Mouse (Mus musculus): Measurements from ENCODE around the gene Antxr1. TPM values are rescaled to one million over a fixed set of nuclear protein-coding genes. Genes with fewer than 3 reads are reported as not detected.
A peak's percentile ranks its signal among the peaks of the same experiment; 100 is the strongest.

The Antxr1 gene
- total and polyA plus RNA-seq, 3 experiments = 4.8 to 8.5 (median 6.5) TPM

DNA sequence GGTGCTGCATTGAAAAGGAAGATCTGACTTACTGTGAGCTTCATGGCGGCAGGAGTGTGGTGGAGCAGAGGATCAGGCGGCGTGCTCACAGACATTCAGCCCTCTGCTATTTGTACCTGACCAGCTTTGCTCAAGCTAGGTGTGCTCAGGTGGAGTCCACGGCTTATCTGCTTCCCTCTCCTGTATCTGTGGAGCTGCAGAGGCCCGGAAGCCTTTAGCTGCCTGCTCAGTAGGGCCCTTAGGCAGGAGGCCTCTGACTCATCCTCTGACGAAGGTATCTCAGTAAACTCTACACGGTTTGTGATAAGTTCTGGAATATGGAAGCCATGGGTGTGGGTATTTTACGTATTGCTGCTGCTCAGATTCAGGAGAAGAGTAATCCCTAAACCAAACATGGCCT, 15.2 kb upstream of the Antxr1 start, which contains the start of gene Gkn1:
Gene Gkn1 (minus strand): TSS at position 114 of the 400 bp plus-strand sequence.
- Histone ChIP-seq H3K27ac (no peak within 1 kb of the TSS), H3K36me3 (ENCODE audit: control insufficient read depth, insufficient read depth, low read length) (no peaks in the 10 kb centered on the region), H3K9ac (ENCODE audit: low read depth, low read length) (no peak within 1 kb of the TSS), H3K79me2 (replicated peaks; ENCODE audit: control insufficient read depth, insufficient read depth, low read length) (no peaks in the 10 kb centered on the region), H3K4me1 (ENCODE audit: control insufficient read depth, insufficient read depth, low read length) (no peaks in the 10 kb centered on the region), H3K27me3 (ENCODE audit: control insufficient read depth, insufficient read depth, low read length) (no peaks in the 10 kb centered on the region), H3K4me3 (no peak within 1 kb of the TSS)
- 90% methylated on average over 8 of the region's 8 CpGs for WGBS
- intact Hi-C loops (cut with DNase I) = no loop called here
- TF ChIP-seq POLR2A (IDR thresholded peaks at IDR 0.05; ENCODE audit: insufficient read depth, low read depth, low read length) (no peak), CTCF (IDR thresholded peaks at IDR 0.05) (no peak), EP300 (IDR thresholded peaks at IDR 0.05; ENCODE audit: insufficient read depth, low read depth, low read length) (no peak)
- no peak for DNase-seq

DNA sequence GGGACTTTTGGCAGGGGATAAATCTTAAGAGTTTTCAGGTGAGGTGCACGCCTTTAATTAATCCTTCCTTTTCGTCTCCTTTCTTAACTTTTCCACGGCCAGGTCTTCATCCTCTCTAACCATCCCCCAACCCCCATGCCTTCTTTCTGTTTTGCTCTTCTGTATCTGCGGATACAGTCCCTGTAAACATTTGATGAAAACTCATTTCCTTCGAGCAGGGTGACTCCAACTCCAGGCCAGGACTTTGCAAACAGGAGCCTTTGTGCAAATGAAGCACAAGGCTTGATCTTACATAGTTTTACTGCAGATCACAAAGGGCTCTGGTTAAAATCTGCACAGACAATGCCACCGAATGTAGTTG, 294 bp upstream of the Antxr1 start:
- no peaks in the 10 kb centered on the region for H3K79me2 ChIP-seq (replicated peaks; ENCODE audit: control insufficient read depth, insufficient read depth, low read length)
- no peak overlapping the region for H3K4me3 ChIP-seq
- no peaks in the 10 kb centered on the region for H3K36me3 ChIP-seq (ENCODE audit: control insufficient read depth, insufficient read depth, low read length)
- no peaks in the 10 kb centered on the region for H3K4me1 ChIP-seq (ENCODE audit: control insufficient read depth, insufficient read depth, low read length)
- intact Hi-C loops (cut with DNase I) = loop anchor here (1.0 kb wide), 1 partner anchor 235 kb away; no protein-coding TSS in a partner anchor
- no peak for DNase-seq
- TF ChIP-seq CTCF (IDR thresholded peaks at IDR 0.05) (no peak), EP300 (IDR thresholded peaks at IDR 0.05; ENCODE audit: insufficient read depth, low read depth, low read length) (no peak), POLR2A (IDR thresholded peaks at IDR 0.05; ENCODE audit: insufficient read depth, low read depth, low read length) (no peak)
- H3K9ac ChIP-seq (ENCODE audit: low read depth, low read length) = no peak overlapping the region
- WGBS = 30% methylated on average over 6 of the region's 6 CpGs
- no peaks in the 10 kb centered on the region; the same call in 1 of the 2 replicates for H3K27me3 ChIP-seq (ENCODE audit: control insufficient read depth, insufficient read depth, low read length)
- H3K27ac ChIP-seq = no peak overlapping the region

DNA sequence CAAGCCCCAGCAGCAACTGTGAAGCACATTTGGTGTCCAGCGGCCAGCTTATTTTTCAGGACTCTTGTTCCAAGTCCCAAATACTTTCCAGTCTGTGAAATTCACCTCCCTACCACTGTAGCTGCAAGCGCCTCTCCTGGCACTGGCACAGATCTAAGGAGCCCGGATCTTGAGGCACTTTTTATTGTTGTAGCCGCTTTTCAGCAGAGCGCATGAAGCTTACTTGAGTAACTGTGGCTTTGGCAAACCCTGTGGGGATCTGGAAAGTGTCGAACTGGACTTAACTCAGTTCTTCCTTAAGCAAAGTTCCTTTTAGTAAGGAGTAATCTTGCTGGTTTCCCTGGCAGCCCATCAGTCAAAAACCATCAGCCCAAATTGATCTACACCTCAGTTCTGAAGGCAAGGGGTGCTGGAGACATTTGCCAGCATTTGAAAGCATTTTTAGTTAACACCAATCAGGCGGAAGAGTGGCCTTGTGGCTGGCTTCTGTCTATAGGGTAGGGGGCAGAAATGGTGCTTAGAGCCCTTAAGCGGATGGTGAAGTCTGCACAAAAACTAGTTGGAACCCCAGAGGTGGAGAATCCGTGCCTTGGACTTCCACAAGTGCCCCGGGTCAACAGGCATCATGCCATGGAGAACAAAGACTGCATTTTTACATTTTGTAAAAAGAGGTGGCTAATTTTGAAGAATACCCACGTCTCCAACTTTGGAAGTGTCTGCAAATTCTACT, 1.1 kb downstream of the Antxr1 start:
- Histone ChIP-seq H3K27me3 (ENCODE audit: control insufficient read depth, insufficient read depth, low read length) (no peaks in the 10 kb centered on the region; the same call in 1 of the 2 replicates), H3K9ac (ENCODE audit: low read depth, low read length) (peak overlapping the region; percentile 16), H3K4me3 (peak overlapping the region; percentile 59), H3K36me3 (ENCODE audit: control insufficient read depth, insufficient read depth, low read length) (no peaks in the 10 kb centered on the region), H3K27ac (peak overlapping the region; percentile 76), H3K79me2 (replicated peaks; ENCODE audit: control insufficient read depth, insufficient read depth, low read length) (no peaks in the 10 kb centered on the region), H3K4me1 (ENCODE audit: control insufficient read depth, insufficient read depth, low read length) (no peaks in the 10 kb centered on the region)
- peak; percentile 28 for TF ChIP-seq CTCF (IDR thresholded peaks at IDR 0.05)
- TF ChIP-seq EP300 (IDR thresholded peaks at IDR 0.05; ENCODE audit: insufficient read depth, low read depth, low read length) = no peak
- no peak for TF ChIP-seq POLR2A (IDR thresholded peaks at IDR 0.05; ENCODE audit: insufficient read depth, low read depth, low read length)
- 23% methylated on average over 11 of the region's 11 CpGs for WGBS
- DNase-seq = peak in 1 of 2 experiments; percentile 32
- intact Hi-C loops (cut with DNase I) = loop anchor here (1.0 kb wide), 1 partner anchor 233 kb away; no protein-coding TSS in a partner anchor

DNA sequence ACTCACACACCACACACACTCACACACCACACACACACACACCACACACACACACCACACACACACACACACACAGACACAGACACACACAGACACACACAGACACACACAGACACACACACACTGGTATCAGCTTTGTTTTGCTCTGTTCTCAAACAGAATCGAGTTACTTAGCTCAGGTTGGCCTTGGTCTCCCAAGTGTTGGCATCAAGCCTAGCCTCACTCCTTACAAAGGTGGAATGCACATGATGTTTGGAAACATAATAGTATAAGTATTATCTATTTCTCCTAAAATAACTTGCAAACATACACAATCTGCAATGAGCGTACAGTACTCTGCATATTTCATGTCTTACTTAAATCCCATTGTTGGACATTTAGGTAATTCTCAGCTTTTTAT, 3.2 kb downstream of the Antxr1 start:
- TF ChIP-seq CTCF (IDR thresholded peaks at IDR 0.05) (no peak), EP300 (IDR thresholded peaks at IDR 0.05; ENCODE audit: insufficient read depth, low read depth, low read length) (no peak), POLR2A (IDR thresholded peaks at IDR 0.05; ENCODE audit: insufficient read depth, low read depth, low read length) (no peak)
- Histone ChIP-seq H3K36me3 (ENCODE audit: control insufficient read depth, insufficient read depth, low read length) (no peaks in the 10 kb centered on the region), H3K4me1 (ENCODE audit: control insufficient read depth, insufficient read depth, low read length) (no peaks in the 10 kb centered on the region), H3K27me3 (ENCODE audit: control insufficient read depth, insufficient read depth, low read length) (no peaks in the 10 kb centered on the region; the same call in 1 of the 2 replicates), H3K27ac (no peak overlapping the region), H3K79me2 (replicated peaks; ENCODE audit: control insufficient read depth, insufficient read depth, low read length) (no peaks in the 10 kb centered on the region), H3K9ac (ENCODE audit: low read depth, low read length) (no peak overlapping the region; the same call in 1 of the 2 replicates), H3K4me3 (no peak overlapping the region)
- 61% methylated on average over 2 of the region's 2 CpGs for WGBS
- DNase-seq = no peak
- intact Hi-C loops (cut with DNase I) = no loop called here

DNA sequence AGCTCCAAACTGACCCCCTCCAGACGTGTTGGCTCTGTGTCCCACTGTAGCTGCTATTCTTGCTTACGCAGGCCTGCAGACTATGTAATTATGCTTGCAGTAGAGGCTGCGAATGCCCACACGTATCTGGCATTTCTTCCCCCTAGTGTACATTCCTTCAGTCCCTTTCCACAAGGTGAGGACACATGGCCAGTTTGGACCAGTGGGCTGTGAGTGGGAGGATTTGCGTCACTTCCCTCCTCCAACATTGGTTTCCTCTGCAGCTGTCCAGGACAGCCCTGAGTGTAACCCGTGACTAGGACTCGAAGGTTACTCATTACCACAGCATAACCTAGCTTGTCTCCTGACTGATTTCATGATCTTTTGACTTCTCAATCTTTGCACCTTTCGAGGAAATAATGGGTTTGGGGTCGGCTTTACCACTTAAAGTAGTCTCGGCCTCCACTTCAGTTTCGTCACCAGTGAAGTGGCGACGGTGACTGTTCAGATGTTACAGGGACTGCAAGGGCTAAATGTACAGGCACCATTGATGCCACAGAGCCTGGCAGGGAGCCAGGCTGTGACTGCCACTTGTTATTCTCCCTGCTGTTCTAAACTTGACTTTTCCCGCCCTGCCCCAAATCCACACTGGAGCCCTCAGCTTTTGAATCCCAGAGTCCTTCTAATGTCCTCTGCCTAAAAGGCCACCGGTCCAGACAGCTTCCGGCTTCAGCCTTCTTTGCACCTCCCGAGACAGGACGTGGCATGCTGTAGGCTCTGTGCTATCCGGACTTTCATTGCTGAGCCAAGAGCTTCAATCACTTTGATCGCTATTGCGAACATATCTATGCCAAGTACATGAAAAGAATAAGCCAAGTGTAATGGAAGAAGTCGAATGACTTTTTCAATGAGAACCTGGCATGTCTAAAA, 7.1 kb downstream of the Antxr1 start:
- no peak for TF ChIP-seq EP300 (IDR thresholded peaks at IDR 0.05; ENCODE audit: insufficient read depth, low read depth, low read length)
- no peak for TF ChIP-seq CTCF (IDR thresholded peaks at IDR 0.05)
- no peak for TF ChIP-seq POLR2A (IDR thresholded peaks at IDR 0.05; ENCODE audit: insufficient read depth, low read depth, low read length)
- no peak for DNase-seq
- Histone ChIP-seq H3K27me3 (ENCODE audit: control insufficient read depth, insufficient read depth, low read length) (no peaks in the 10 kb centered on the region), H3K4me3 (no peak overlapping the region), H3K4me1 (ENCODE audit: control insufficient read depth, insufficient read depth, low read length) (peaks cover 2% of the 10 kb centered on the region; the same call in 1 of the 2 replicates), H3K27ac (no peak overlapping the region), H3K79me2 (replicated peaks; ENCODE audit: control insufficient read depth, insufficient read depth, low read length) (no peaks in the 10 kb centered on the region), H3K9ac (ENCODE audit: low read depth, low read length) (no peak overlapping the region), H3K36me3 (ENCODE audit: control insufficient read depth, insufficient read depth, low read length) (no peaks in the 10 kb centered on the region)
- intact Hi-C loops (cut with DNase I) = no loop called here
- 65% methylated on average over 22 of the region's 22 CpGs for WGBS
